Mouse (Mus musculus): ENCODE data around the gene Ace3.

- TF ChIP-seq POLR2A (IDR thresholded peaks at IDR 0.05; ENCODE audit: extremely low read depth, insufficient read depth, low read length): no peak
- TF ChIP-seq CTCF (IDR thresholded peaks at IDR 0.05; ENCODE audit: low read depth, low read length): no peak
Observed at GRCm38 (mm10) chr11:105952111-105952510, 42.4 kb upstream of the Ace3 start.

Measured in liver, adult 2 months (tissue).